Mouse (Mus musculus): Measurements from ENCODE around the gene Ap1ar. TPM values are rescaled to one million over a fixed set of nuclear protein-coding genes. Genes with fewer than 3 reads are reported as not detected.
"Not testable (repeated sequence)": the region's sequence is repeated elsewhere in the genome, so short reads cannot be mapped to it uniquely, and the experiment has no call there.

The Ap1ar gene
- total RNA-seq, 4 experiments from 2014 or later = 71.5 to 88.5 (median 84.3) TPM

GRCm38 (mm10) chr3:127796271-127796670 is 41.1 kb downstream of the Ap1ar start:
- no peak for DNase-seq (ENCODE audit: low spot score in 2 of 2)

GRCm38 (mm10) chr3:127795762-127796161 is 41.6 kb downstream of the Ap1ar start:
- DNase-seq (ENCODE audit: low spot score in 2 of 2) = no peak

- DNase-seq (ENCODE audit: low spot score in 2 of 2) = no peak
Observed at GRCm38 (mm10) chr3:127793022-127793421, 44.3 kb downstream of the Ap1ar start.

GRCm38 (mm10) chr3:127791595-127792561 is 45.4 kb downstream of the Ap1ar start:
- no peak for DNase-seq (ENCODE audit: low spot score in 2 of 2)

GRCm38 (mm10) chr3:127791056-127791483 is 46.3 kb downstream of the Ap1ar start:
- DNase-seq (ENCODE audit: low spot score in 2 of 2) = no peak

- no peak for DNase-seq (ENCODE audit: low spot score in 2 of 2)
Observed at GRCm38 (mm10) chr3:127790234-127791055, 46.9 kb downstream of the Ap1ar start.

GRCm38 (mm10) chr3:127789500-127790191 is 47.7 kb downstream of the Ap1ar start, which contains the start of gene Tifa:
Gene Tifa, plus strand, starts transcription at chr3:127789805.
- peak; percentile 32 to 35 for DNase-seq (ENCODE audit: low spot score in 2 of 2)

- no peak for DNase-seq (ENCODE audit: low spot score in 2 of 2)
Observed at GRCm38 (mm10) chr3:127788919-127789318, 48.4 kb downstream of the Ap1ar start.

- no peak for DNase-seq (ENCODE audit: low spot score in 2 of 2)
Observed at GRCm38 (mm10) chr3:127788038-127788437, 49.3 kb downstream of the Ap1ar start.

- no peak for DNase-seq (ENCODE audit: low spot score in 2 of 2)
Observed at GRCm38 (mm10) chr3:127787032-127787431, 50.3 kb downstream of the Ap1ar start.

- not testable (repeated sequence) for DNase-seq (ENCODE audit: low spot score in 2 of 2)
Observed at GRCm38 (mm10) chr3:127783680-127784079, 53.6 kb downstream of the Ap1ar start.

GRCm38 (mm10) chr3:127782921-127783320 is 54.4 kb downstream of the Ap1ar start:
- no peak for DNase-seq (ENCODE audit: low spot score in 2 of 2)

GRCm38 (mm10) chr3:127780921-127781320 is 56.4 kb downstream of the Ap1ar start:
- no peak for DNase-seq (ENCODE audit: low spot score in 2 of 2)

- peak; percentile 23 to 38 for DNase-seq (ENCODE audit: low spot score in 2 of 2)
Observed at GRCm38 (mm10) chr3:127780021-127780644, 57.2 kb downstream of the Ap1ar start, which contains the start of gene Alpk1. Gene Alpk1, minus strand, starts transcription at chr3:127780527.

- no peak for DNase-seq (ENCODE audit: low spot score in 2 of 2)
Observed at GRCm38 (mm10) chr3:127769146-127769545, 68.2 kb downstream of the Ap1ar start.

GRCm38 (mm10) chr3:127765971-127766370 is 71.4 kb downstream of the Ap1ar start:
- DNase-seq (ENCODE audit: low spot score in 2 of 2) = no peak

GRCm38 (mm10) chr3:127764541-127764940 is 72.8 kb downstream of the Ap1ar start:
- no peak for DNase-seq (ENCODE audit: low spot score in 2 of 2)

GRCm38 (mm10) chr3:127763076-127763612 is 74.2 kb downstream of the Ap1ar start:
- DNase-seq (ENCODE audit: low spot score in 2 of 2) = peak; percentile 48 to 72

GRCm38 (mm10) chr3:127762403-127762802 is 74.9 kb downstream of the Ap1ar start:
- no peak for DNase-seq (ENCODE audit: low spot score in 2 of 2)

GRCm38 (mm10) chr3:127759212-127759611 is 78.1 kb downstream of the Ap1ar start:
- DNase-seq (ENCODE audit: low spot score in 2 of 2) = peak in 1 of 2 experiments; percentile 44

Measured in layer of hippocampus, adult 8-10 months (tissue).